Comparison of ENCODE assay signal across 17 mouse cellular contexts in genomic region chr9:62115826-62116225, GRCm38 (mm10). TPM values are rescaled to one million over a fixed set of nuclear protein-coding genes. Genes with fewer than 3 reads are reported as not detected.
DNase-seq lines count a peak whose midpoint lies in the region; ATAC-seq and TF ChIP-seq lines count a peak whose summit lies in the region.
"Had no signal": no experiment of that assay in that cellular context is flagged by ENCODE, and none has a peak within 500 bp of the region (broad histone marks: within the 10 kb centered on the region; RNA-seq: fewer than 3 reads in every experiment).

No protein-coding gene starts in this region.

- H3K36me3 ChIP-seq in midbrain, postnatal 0 days (ENCODE audit: insufficient read depth, low read length): no peaks in the 10 kb centered on the region
- H3K36me3 ChIP-seq: embryonic facial prominence, embryonic 10.5 days; heart, embryonic 12.5 days; hindbrain, embryonic 15.5 days had no signal

- 0 out of 2 replicates have a peak, but pooled peaks cover 6% of the 10 kb centered on the region for H3K4me1 ChIP-seq in midbrain, postnatal 0 days (ENCODE audit: insufficient read depth, low read length)
- H3K4me1 ChIP-seq: heart, embryonic 12.5 days had no signal

- intact Hi-C loops in heart, postnatal 25 days (cut with DNase I): no loop called here

- H3K9ac ChIP-seq in midbrain, postnatal 0 days (replicated peaks; ENCODE audit: low read length, poor library complexity, severe bottlenecking): no peak overlapping the region
- H3K9ac ChIP-seq: forebrain, embryonic 13.5 days; forebrain, postnatal 0 days; heart, embryonic 12.5 days; hindbrain, embryonic 15.5 days had no signal

- TF ChIP-seq CTCF in midbrain, postnatal 0 days (IDR thresholded peaks at IDR 0.05): no peak

- H3K27me3 ChIP-seq in midbrain, postnatal 0 days (ENCODE audit: insufficient read depth, low read length): no peaks in the 10 kb centered on the region
- H3K27me3 ChIP-seq: forebrain, embryonic 13.5 days; heart, embryonic 12.5 days; hindbrain, embryonic 15.5 days had no signal

- ATAC-seq in midbrain, postnatal 0 days (ENCODE audit: low FRiP score): no peak
- ATAC-seq: forebrain, embryonic 13.5 days; forebrain, postnatal 0 days; intestine, embryonic 16.5 days had no signal

- no peak overlapping the region for H3K27ac ChIP-seq in midbrain, postnatal 0 days (ENCODE audit: low read depth, low read length)
- H3K27ac ChIP-seq: embryonic facial prominence, embryonic 10.5 days; forebrain, embryonic 13.5 days; gastrocnemius, adult 2 months; hindbrain, embryonic 15.5 days had no signal

- H3K4me3 ChIP-seq in midbrain, postnatal 0 days (ENCODE audit: low read depth, low read length): no peak overlapping the region
- H3K4me3 ChIP-seq: embryonic facial prominence, embryonic 10.5 days; forebrain, embryonic 13.5 days; gastrocnemius, adult 2 months; heart, embryonic 12.5 days; hindbrain, embryonic 15.5 days had no signal

- peak; percentile 67 for DNase-seq in cerebellum, adult 11-12 months
- DNase-seq in cerebellum, adult 8-10 months: peak; percentile 52
- DNase-seq in cerebellum, postnatal 14 days: peak; percentile 31 to 65
- no peak for DNase-seq in midbrain, postnatal 0 days (ENCODE audit: low spot score)
- no peak for DNase-seq in heart, postnatal 25 days (ENCODE audit: low spot score)
- no peak for DNase-seq in adrenal gland, adult 18-20 months (ENCODE audit: low spot score in 2 of 2)
- DNase-seq: adrenal gland, postnatal 10 days; forebrain, postnatal 0 days; gastrocnemius, adult 2 months; gastrocnemius, postnatal 25 days; heart, postnatal 36 days; kidney, adult 2 months had no signal

- no peaks in the 10 kb centered on the region for H3K9me3 ChIP-seq in midbrain, postnatal 0 days (ENCODE audit: low read length)
- H3K9me3 ChIP-seq: embryonic facial prominence, embryonic 10.5 days; forebrain, embryonic 13.5 days; heart, embryonic 12.5 days; hindbrain, embryonic 15.5 days had no signal

- H3K4me2 ChIP-seq in midbrain, postnatal 0 days (ENCODE audit: low read depth, low read length, poor library complexity, severe bottlenecking): no peak overlapping the region
- H3K4me2 ChIP-seq: forebrain, embryonic 13.5 days; heart, embryonic 12.5 days; hindbrain, embryonic 15.5 days had no signal

- WGBS in midbrain, postnatal 0 days: 90% methylated on average over 3 of the region's 3 CpGs

RNA-seq across cellular contexts. Expression of gene Glce, which starts 6.6 kb away (rescaled TPM):
- 36.0 and 41.7 TPM in 2 replicates for total RNA-seq in midbrain, postnatal 0 days (2014; rRNA removed)
- 15.0 and 15.5 TPM in 2 replicates for polyA plus RNA-seq in midbrain, postnatal 0 days (2015; fragmentation: Nextera tagmentation; extraction: Ambion mirVana)
- total RNA-seq in heart, postnatal 25 days (2021): 10 to 100 TPM in 1 of 2 experiments, 1 to 10 TPM in 1; 9.4 to 10.1 TPM
- total RNA-seq in adrenal gland, adult 18-20 months (2021): 10 to 100 TPM; 23.1 to 43.1 TPM

Comparison
In these comparisons a context has a peak if more than half of its experiments do, and no peak if none do; other contexts are left out.
1. DNase-seq: peak in cerebellum, adult 11-12 months (single experiment), cerebellum, adult 8-10 months (single experiment) and cerebellum, postnatal 14 days (2 of 2); none in midbrain, postnatal 0 days (single experiment), heart, postnatal 25 days (single experiment) and adrenal gland, adult 18-20 months (0 of 2).